Mouse (Mus musculus) testis, postnatal 10 days (tissue): ENCODE results near the gene Med7.
"Not testable (repeated sequence)": the region's sequence is repeated elsewhere in the genome, so short reads cannot be mapped to it uniquely, and the experiment has no call there.

Source experiments
- DNase-seq: peaks from one replicate; pipeline ENCODE4 v3.0.0; 2021; ENCODE audit warnings: low spot score

Gene Med7

GRCm38 (mm10) chr11:46436760-46437458, at the start of gene Med7:
Med7 (plus strand) TSS chr11:46436925.
- DNase-seq: peak; percentile 91

GRCm38 (mm10) chr11:46387061-46387460, 49.7 kb upstream of the Med7 start:
- no peak for DNase-seq

GRCm38 (mm10) chr11:46388438-46388837, 48.3 kb upstream of the Med7 start:
- no peak for DNase-seq

GRCm38 (mm10) chr11:46389336-46390117, 47.2 kb upstream of the Med7 start, which contains the start of gene Itk:
Itk (minus strand) TSS chr11:46389515.
- DNase-seq: no peak

GRCm38 (mm10) chr11:46390621-46391020, 46.1 kb upstream of the Med7 start:
- DNase-seq: no peak

- no peak for DNase-seq
These were observed 43.8 kb upstream of the Med7 start for GRCm38 (mm10) chr11:46392890-46393289.

- DNase-seq: no peak
These were observed 43.3 kb upstream of the Med7 start for GRCm38 (mm10) chr11:46393413-46393812.

GRCm38 (mm10) chr11:46395088-46395487, 41.6 kb upstream of the Med7 start:
- DNase-seq: no peak

- no peak for DNase-seq
These were observed 41.0 kb upstream of the Med7 start for GRCm38 (mm10) chr11:46395698-46396097.

- DNase-seq: no peak
These were observed 40.4 kb upstream of the Med7 start, which contains the start of gene Fam71b for GRCm38 (mm10) chr11:46396167-46396859. Fam71b (plus strand) TSS chr11:46396559.

- DNase-seq: no peak
These were observed 39.9 kb upstream of the Med7 start for GRCm38 (mm10) chr11:46396860-46397179.

- no peak for DNase-seq
These were observed 38.8 kb upstream of the Med7 start for GRCm38 (mm10) chr11:46397900-46398299.

- no peak for DNase-seq
These were observed 38.3 kb upstream of the Med7 start for GRCm38 (mm10) chr11:46398473-46398872.

GRCm38 (mm10) chr11:46398933-46399383, 37.8 kb upstream of the Med7 start:
- no peak for DNase-seq

GRCm38 (mm10) chr11:46401555-46401954, 35.2 kb upstream of the Med7 start:
- no peak for DNase-seq

- DNase-seq: no peak
These were observed 31.7 kb upstream of the Med7 start for GRCm38 (mm10) chr11:46404986-46405385.

- no peak for DNase-seq
These were observed 30.0 kb upstream of the Med7 start for GRCm38 (mm10) chr11:46406721-46407120.

GRCm38 (mm10) chr11:46410018-46410563, 26.6 kb upstream of the Med7 start:
- DNase-seq: no peak

GRCm38 (mm10) chr11:46418438-46418837, 18.3 kb upstream of the Med7 start:
- DNase-seq: no peak

GRCm38 (mm10) chr11:46418860-46419259, 17.9 kb upstream of the Med7 start:
- DNase-seq: no peak

GRCm38 (mm10) chr11:46421086-46421888, 15.4 kb upstream of the Med7 start:
- no peak for DNase-seq

GRCm38 (mm10) chr11:46428131-46428530, 8.6 kb upstream of the Med7 start:
- DNase-seq: not testable (repeated sequence)
